Mouse (Mus musculus) intestine, postnatal 0 days (tissue): Measurements from ENCODE around the gene Tmem140. TPM values are rescaled to one million over a fixed set of nuclear protein-coding genes. Genes with fewer than 3 reads are reported as not detected.

Source experiments
- ATAC-seq: fragments of 200-750 bp; cut with Nextera tagmentation; 2 replicates; pipeline ENCODE4 v1.8.0; 2017; ENCODE audit warnings: mild to moderate bottlenecking, moderate TSS enrichment, moderate library complexity
- H3K27ac ChIP-seq: fragments of 300-500 bp; sonication (generic); 2 replicates; pipeline ENCODE4 v1.5.1; 2014; ENCODE audit warnings: mild to moderate bottlenecking, low read depth, low read length, moderate library complexity
- H3K27me3 ChIP-seq: fragments of 300-500 bp; sonication (generic); replicated peaks from 2 replicates; pipeline ENCODE4 v1.6.1; 2014; ENCODE audit warnings: low read length, mixed read lengths; ENCODE audit not compliant: control insufficient read depth, insufficient read depth
- H3K36me3 ChIP-seq: fragments of 300-500 bp; sonication (generic); 2 replicates; pipeline ENCODE4 v1.6.1; 2014; ENCODE audit warnings: mild to moderate bottlenecking, moderate library complexity; ENCODE audit not compliant: control insufficient read depth, insufficient read depth
- H3K4me1 ChIP-seq: fragments of 300-500 bp; sonication (generic); replicated peaks from 2 replicates; pipeline ENCODE4 v1.6.1; 2014; ENCODE audit warnings: antibody characterized with exemption, low read length, mixed read lengths; ENCODE audit not compliant: control insufficient read depth, insufficient read depth
- H3K4me2 ChIP-seq: fragments of 300-500 bp; sonication (generic); replicated peaks from 2 replicates; pipeline ENCODE4 v1.6.1; 2014; ENCODE audit warnings: low read depth, mild to moderate bottlenecking, moderate library complexity
- H3K4me3 ChIP-seq: fragments of 300-500 bp; sonication (generic); 2 replicates; pipeline ENCODE4 v1.5.1; 2014; ENCODE audit warnings: low read depth, low read length
- H3K9ac ChIP-seq: fragments of 300-500 bp; sonication (generic); 2 replicates; pipeline ENCODE4 v1.6.1; 2014; ENCODE audit warnings: mild to moderate bottlenecking, low read depth, low read length
- H3K9me3 ChIP-seq: fragments of 300-500 bp; sonication (generic); 2 replicates; pipeline ENCODE4 v1.6.1; 2016; ENCODE audit warnings: mixed run types; ENCODE audit not compliant: control insufficient read depth
- CTCF ChIP-seq: sonication (generic); IDR thresholded peaks from 2 replicates; pipeline ENCODE4 v1.5.1; 2016; ENCODE audit warnings: low read depth, mild to moderate bottlenecking, control low read depth, antibody characterized with exemption, moderate library complexity
- WGBS: fragments of 180-500 bp; shearing (Covaris S2); extraction: QIAGEN DNeasy Blood & Tissue Kit; methylation state at CpG from one replicate; pipeline ENCODE4 v1.1.7; 2014; 5-methylcytosine and 5-hydroxymethylcytosine counted together
- polyA plus RNA-seq: library from polyadenylated mRNA; unstranded; fragments of >200 nt; fragmentation: Nextera tagmentation; extraction: Ambion mirVana; gene quantifications from 2 replicates; pipeline ENCODE4 v1.2.1, GENCODE M21; 2015

Tmem140 gene
- polyA plus RNA-seq, 1 experiment from 2014 or later: 25.0 TPM

DNA sequence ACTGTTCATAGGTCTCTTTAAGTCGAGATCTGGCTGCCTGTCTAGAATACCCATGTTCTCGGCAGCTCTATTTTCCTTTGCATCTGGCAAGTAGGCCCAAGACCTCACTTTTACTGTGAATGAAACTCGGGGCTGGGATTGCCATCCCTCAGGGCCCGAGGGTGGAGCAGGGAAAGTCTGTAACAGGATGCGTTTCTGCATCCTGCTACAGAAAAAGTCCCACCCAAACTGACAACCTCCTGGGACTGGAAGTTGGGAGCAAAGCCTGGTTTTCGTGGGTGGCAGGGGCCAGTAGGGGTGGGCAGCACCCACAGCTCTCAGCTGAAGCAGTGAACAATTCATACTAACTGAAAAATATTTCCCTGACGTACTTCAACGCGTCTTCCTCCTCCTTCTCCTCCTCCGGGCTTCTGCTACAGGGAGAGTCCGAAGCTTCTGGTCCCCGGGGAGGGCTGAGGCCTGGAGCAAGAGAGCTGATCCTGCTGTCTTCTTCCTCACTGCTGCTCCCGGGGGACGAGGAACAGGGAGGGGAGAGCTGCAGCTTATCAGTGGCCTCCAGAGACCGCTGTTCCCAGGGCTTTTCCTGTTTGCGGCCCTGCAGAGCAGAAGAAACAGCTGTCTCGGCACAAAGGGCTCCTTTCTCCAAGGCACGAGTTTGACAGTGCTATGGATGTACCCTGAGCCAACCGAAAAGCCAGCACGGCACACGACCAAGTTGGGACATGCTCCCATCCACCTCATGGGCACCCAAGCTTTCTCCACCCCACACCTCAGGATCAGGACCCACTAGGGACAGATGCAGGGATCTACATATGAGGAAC is 11.4 kb downstream of the Tmem140 start:
- Histone ChIP-seq H3K9me3 (no peaks in the 10 kb centered on the region), H3K27me3 (no peaks in the 10 kb centered on the region), H3K27ac (peak overlapping the region; percentile 35), H3K4me1 (peaks cover 5% of the 10 kb centered on the region; the same call in 1 of the 2 replicates), H3K9ac (no peak overlapping the region), H3K4me3 (no peak overlapping the region), H3K36me3 (peaks cover 10% of the 10 kb centered on the region; the same call in 1 of the 2 replicates), H3K4me2 (no peak overlapping the region)
- WGBS: 58% methylated on average over 21 of the region's 21 CpGs
- TF ChIP-seq CTCF: peak; percentile 51
- ATAC-seq: no peak

DNA sequence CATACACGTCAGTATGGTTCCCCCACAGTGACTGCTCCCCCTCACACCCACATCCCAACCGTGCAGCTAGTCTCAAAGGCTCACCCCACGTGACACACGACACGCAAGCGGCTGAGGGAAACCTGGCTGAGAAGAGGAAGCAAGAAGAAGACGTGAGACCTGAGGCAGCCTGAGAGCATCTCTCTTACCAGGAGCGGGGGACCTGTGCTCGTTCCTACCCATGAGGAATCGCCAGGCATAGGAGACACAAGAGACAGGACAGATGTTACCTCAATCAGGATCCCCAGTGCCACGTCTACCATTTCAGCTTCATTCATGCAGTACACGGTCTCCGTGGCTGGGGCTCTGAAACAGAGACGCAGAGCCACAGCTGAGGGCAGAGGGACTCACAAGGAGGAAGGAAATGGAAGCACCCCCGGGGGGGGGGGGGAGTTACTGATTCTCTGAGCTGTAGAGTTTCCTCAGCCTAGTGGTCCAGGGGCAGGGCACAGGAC is 12.4 kb downstream of the Tmem140 start:
- peak overlapping the region; percentile 93 for H3K27ac ChIP-seq

DNA sequence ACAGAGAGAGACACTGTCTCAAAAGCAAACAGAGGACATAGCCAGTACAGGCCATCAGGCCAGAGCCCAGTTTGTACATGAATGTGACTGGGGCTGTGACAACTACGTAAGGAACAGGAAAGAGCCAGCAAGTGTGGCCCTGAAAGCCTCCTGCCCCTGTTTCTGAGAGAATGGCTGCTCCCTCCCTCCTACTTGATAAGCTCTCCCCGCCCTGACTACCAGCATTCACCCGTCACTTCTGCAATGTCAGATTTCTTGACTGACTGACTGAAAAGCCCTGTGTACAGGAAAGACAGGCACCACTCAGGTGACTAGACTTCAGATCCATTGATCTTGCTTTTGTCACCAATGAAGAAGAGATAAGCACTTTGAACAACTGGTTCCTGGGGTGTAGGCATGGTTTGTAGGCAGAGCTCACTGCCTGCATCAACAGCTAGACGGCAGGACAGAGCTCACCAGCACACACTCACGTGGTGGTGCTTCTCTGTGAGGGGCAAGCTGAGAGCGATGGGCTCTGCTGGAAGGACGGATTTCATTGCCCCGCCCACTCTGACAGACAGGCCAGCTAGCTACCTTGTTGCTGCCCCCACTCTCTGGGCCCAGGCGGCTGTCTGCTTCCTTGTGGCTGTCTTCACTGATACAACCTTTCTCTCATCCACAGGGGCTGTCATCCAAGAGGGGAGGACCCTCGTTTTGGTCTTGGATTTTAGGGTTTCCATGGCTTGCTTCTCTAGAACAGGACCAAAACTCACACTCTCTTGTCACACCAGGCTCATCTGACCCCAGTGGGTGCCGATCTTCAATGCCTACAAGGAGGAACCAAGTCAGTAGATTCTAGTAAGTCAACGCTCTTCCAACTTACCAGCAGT is 13.3 kb downstream of the Tmem140 start:
- peak overlapping the region; percentile 93 for H3K27ac ChIP-seq
- H3K36me3 ChIP-seq: peaks cover 18% of the 10 kb centered on the region; the same call in 1 of the 2 replicates
- peak; percentile 41 for ATAC-seq
- no peaks in the 10 kb centered on the region for H3K27me3 ChIP-seq
- H3K9ac ChIP-seq: no peak overlapping the region
- H3K4me2 ChIP-seq: peak overlapping the region; percentile 76; the same call in 1 of the 2 replicates
- H3K4me3 ChIP-seq: no peak overlapping the region
- H3K4me1 ChIP-seq: peaks cover 5% of the 10 kb centered on the region; the same call in 1 of the 2 replicates
- no peaks in the 10 kb centered on the region for H3K9me3 ChIP-seq
- 41% methylated on average over 12 of the region's 12 CpGs for WGBS
- peak; percentile 56 for TF ChIP-seq CTCF

More for the DNA sequence above, 12.4 kb downstream of the Tmem140 start:
- 89% methylated on average over 15 of the region's 15 CpGs for WGBS
- no peak overlapping the region for H3K4me2 ChIP-seq
- TF ChIP-seq CTCF: no peak
- ATAC-seq: no peak
- peaks cover 10% of the 10 kb centered on the region; the same call in 1 of the 2 replicates for H3K36me3 ChIP-seq
- peaks cover 5% of the 10 kb centered on the region; the same call in 1 of the 2 replicates for H3K4me1 ChIP-seq
- H3K9ac ChIP-seq: no peak overlapping the region
- H3K27me3 ChIP-seq: no peaks in the 10 kb centered on the region
- no peak overlapping the region for H3K4me3 ChIP-seq
- H3K9me3 ChIP-seq: no peaks in the 10 kb centered on the region

DNA sequence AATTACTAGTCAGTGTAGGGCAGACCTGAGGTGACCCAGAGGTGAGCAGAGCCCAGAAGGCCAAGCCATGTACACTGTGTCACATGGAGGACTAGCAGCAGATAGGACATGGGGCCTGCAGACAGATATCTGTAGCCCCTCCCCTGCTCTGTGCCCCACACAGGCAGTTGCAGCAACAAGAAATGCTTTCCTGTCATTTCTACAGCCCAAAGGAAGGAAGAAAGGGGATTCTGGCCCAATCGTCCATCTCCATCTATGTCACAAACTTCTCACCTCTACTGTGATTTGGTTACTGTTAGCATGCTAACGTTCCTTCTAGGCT is 13.8 kb downstream of the Tmem140 start:
- peak overlapping the region; percentile 74; the same call in 1 of the 2 replicates for H3K4me3 ChIP-seq
- peak overlapping the region; percentile 93 for H3K27ac ChIP-seq
- peak overlapping the region; percentile 76 for H3K4me2 ChIP-seq
- ATAC-seq: peak; percentile 37
- H3K9me3 ChIP-seq: no peaks in the 10 kb centered on the region
- no peak for TF ChIP-seq CTCF
- no peaks in the 10 kb centered on the region for H3K27me3 ChIP-seq
- peaks cover 19% of the 10 kb centered on the region; the same call in 1 of the 2 replicates for H3K36me3 ChIP-seq
- peaks cover 5% of the 10 kb centered on the region; the same call in 1 of the 2 replicates for H3K4me1 ChIP-seq
- WGBS: 19% methylated on average over 2 of the region's 2 CpGs
- peak overlapping the region; percentile 79; the same call in 1 of the 2 replicates for H3K9ac ChIP-seq

DNA sequence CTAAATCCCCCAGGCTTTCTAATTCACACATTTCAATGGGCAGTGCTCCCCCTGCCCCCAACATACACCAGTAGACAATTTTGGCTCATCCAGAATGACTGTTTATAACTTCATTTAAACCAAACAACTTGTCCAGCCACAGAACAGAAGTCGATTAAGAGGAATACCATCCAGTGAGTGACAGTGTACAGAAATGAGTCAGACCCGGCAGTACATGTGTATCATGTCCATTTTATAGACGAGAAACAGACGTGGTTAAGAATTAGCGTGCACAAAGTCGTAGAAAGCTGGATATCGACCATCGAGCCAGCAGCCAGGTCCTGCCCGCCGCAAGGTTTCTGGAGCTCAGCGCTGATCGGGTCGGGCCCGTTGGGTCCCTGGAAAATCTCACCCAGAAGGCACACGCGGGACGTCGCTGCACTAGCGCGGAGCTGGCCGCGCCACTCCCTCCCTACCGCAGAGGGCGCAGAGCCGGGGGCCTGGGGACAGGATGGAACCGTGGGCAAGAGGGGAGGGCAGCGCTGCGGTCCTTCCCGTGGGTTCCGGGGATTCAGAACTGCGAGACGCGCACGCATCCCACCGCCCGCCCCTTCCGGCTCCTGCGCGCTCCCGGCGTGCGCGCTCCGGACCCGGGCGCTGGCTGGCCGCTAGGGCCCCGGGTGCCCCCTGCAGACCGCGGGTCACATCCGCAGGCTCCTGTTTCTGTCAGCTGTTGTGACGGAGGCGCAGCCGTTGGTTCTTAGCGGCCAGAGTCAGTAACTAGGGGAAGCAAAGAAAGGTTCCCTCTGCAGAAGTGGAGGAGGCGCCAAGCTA is 14.8 kb downstream of the Tmem140 start, which contains the start of gene Cyren:
Cyren (minus strand) TSS at position 552 of the 813 bp plus-strand sequence.
- WGBS: under 1% methylated on average over 56 of the region's 56 CpGs

More for the DNA sequence above, 14.8 kb downstream of the Tmem140 start, which contains the start of gene Cyren:
- Histone ChIP-seq H3K4me3 (peak within 1 kb of the TSS; percentile 74), H3K36me3 (peaks cover 12% of the 10 kb centered on the region; the same call in 1 of the 2 replicates), H3K9me3 (no peaks in the 10 kb centered on the region), H3K4me1 (peaks cover 5% of the 10 kb centered on the region; the same call in 1 of the 2 replicates), H3K27me3 (no peaks in the 10 kb centered on the region), H3K4me2 (peak within 1 kb of the TSS; percentile 76), H3K9ac (peak within 1 kb of the TSS; percentile 79), H3K27ac (peak within 1 kb of the TSS; percentile 93)
- peak; percentile 86 for TF ChIP-seq CTCF
- ATAC-seq: peak; percentile 91
